Mouse (Mus musculus): ENCODE measurements around the gene Gimap5. TPM values are rescaled to one million over a fixed set of nuclear protein-coding genes. Genes with fewer than 3 reads are reported as not detected.
A peak's percentile ranks its signal among the peaks of the same experiment; 100 is the strongest.

Gene Gimap5
- polyA plus RNA-seq, 1 experiment from 2014 or later, result 0.71 TPM

DNA sequence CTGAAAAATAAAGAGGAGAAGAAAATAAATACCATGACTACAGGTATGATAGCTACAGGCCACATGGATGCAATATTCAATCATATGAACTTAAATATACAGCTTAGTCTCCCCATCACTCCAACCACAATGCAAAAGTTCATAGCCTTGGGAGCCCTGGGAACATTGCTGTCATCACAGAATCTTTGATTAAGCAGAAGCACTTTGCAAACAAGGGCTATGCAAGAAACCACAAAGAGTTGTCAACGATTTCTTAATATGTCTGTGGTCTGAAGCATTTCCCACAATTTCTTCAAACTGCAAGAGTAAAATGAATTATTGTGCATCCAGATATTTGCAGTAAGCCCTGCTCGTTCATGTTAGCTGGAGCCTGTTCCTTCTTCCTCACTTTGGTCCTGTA, 8.9 kb upstream of the Gimap5 start:
- 84% methylated on average over 2 of the region's 2 CpGs for WGBS
- H3K4me3 ChIP-seq (ENCODE audit: low read depth, low read length), result no peak overlapping the region
- no peak overlapping the region for H3K4me2 ChIP-seq (ENCODE audit: low read depth, low read length, severe bottlenecking)
- no peaks in the 10 kb centered on the region for H3K9me3 ChIP-seq (ENCODE audit: control insufficient read depth, low read length)
- H3K4me1 ChIP-seq (replicated peaks; ENCODE audit: control insufficient read depth, insufficient read depth, low read length), result no peaks in the 10 kb centered on the region
- no peaks in the 10 kb centered on the region for H3K36me3 ChIP-seq (ENCODE audit: control insufficient read depth, insufficient read depth, low read length)
- ATAC-seq (replicated peaks; ENCODE audit: low FRiP score) (no peak), DNase-seq (ENCODE audit: low spot score) (no peak)
- H3K27ac ChIP-seq (ENCODE audit: low read depth, low read length), result no peak overlapping the region
- no peak overlapping the region for H3K9ac ChIP-seq (ENCODE audit: low read length)
- H3K27me3 ChIP-seq (ENCODE audit: control insufficient read depth, insufficient read depth, low read length), result peaks cover 8% of the 10 kb centered on the region; the same call in 1 of the 2 replicates

- 86% methylated on average over 5 of the region's 5 CpGs for WGBS
- no peak for ATAC-seq (replicated peaks; ENCODE audit: low FRiP score)
- H3K36me3 ChIP-seq (ENCODE audit: control insufficient read depth, insufficient read depth, low read length), result no peaks in the 10 kb centered on the region
- peaks cover 14% of the 10 kb centered on the region for H3K27me3 ChIP-seq (ENCODE audit: control insufficient read depth, insufficient read depth, low read length)
- H3K27ac ChIP-seq (ENCODE audit: low read depth, low read length), result no peak overlapping the region
- no peaks in the 10 kb centered on the region for H3K9me3 ChIP-seq (ENCODE audit: control insufficient read depth, low read length)
- DNase-seq (ENCODE audit: low spot score), result no peak
- no peak overlapping the region for H3K9ac ChIP-seq (ENCODE audit: low read length)
- no peak overlapping the region for H3K4me3 ChIP-seq (ENCODE audit: low read depth, low read length)
- no peak overlapping the region for H3K4me2 ChIP-seq (ENCODE audit: low read depth, low read length, severe bottlenecking)
- no peaks in the 10 kb centered on the region for H3K4me1 ChIP-seq (replicated peaks; ENCODE audit: control insufficient read depth, insufficient read depth, low read length)
Measured at GRCm38 (mm10) chr6:48737688-48738087, 8.3 kb upstream of the Gimap5 start.

DNA sequence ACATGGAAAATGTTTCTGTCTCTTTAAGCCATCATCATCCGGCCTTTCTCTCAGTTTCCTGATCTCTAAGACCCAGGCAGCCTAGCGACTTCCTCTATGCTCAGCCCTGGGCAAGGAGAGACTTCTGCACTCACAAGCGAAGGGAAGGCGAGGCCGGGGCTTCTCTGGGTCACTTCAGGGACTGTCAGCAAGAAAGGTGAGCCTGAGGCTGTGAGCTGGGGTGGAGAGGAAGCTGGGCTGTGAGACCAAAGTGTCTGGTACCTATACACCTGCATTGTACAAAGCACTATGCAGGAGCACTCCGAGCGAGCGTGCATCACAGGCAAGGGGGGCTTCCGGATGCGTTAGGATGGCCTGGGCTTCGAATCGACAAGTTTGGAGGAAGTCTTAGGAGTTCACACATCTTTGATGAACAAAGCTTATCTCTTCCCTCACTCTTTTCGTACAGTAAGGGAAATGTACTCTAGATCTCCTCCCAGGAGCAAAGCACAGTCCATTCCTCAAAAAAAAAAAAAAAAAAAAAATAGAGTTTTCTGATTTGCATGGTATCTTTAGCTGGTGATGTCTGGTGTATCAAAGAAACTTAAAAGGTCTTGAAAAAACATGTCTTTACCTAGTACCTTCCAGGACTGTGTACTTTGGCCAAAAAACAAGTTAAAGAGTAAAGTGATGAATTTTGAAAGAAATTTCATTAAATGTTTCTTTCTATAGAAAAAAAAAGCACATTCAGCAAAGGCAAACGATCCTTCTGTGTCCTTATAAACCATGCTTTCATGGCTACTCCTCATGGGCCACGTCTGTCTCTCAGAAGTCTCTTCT, 6.8 kb upstream of the Gimap5 start, which contains the start of gene Gimap1:
Gimap1 (plus strand) TSS at position 94 of the 819 bp plus-strand sequence.
- Histone ChIP-seq H3K4me3 (ENCODE audit: low read depth, low read length) (no peak within 1 kb of the TSS), H3K27ac (ENCODE audit: low read depth, low read length) (no peak within 1 kb of the TSS), H3K27me3 (ENCODE audit: control insufficient read depth, insufficient read depth, low read length) (peaks cover 20% of the 10 kb centered on the region), H3K9me3 (ENCODE audit: control insufficient read depth, low read length) (no peaks in the 10 kb centered on the region), H3K4me1 (replicated peaks; ENCODE audit: control insufficient read depth, insufficient read depth, low read length) (no peaks in the 10 kb centered on the region), H3K36me3 (ENCODE audit: control insufficient read depth, insufficient read depth, low read length) (no peaks in the 10 kb centered on the region), H3K9ac (ENCODE audit: low read length) (no peak within 1 kb of the TSS), H3K4me2 (ENCODE audit: low read depth, low read length, severe bottlenecking) (no peak within 1 kb of the TSS)
- no peak for ATAC-seq (replicated peaks; ENCODE audit: low FRiP score)
- no peak for DNase-seq (ENCODE audit: low spot score)
- 83% methylated on average over 15 of the region's 15 CpGs for WGBS

GRCm38 (mm10) chr6:48739780-48740055, 6.3 kb upstream of the Gimap5 start:
- ATAC-seq (replicated peaks; ENCODE audit: low FRiP score) (no peak), DNase-seq (ENCODE audit: low spot score) (no peak)
- Histone ChIP-seq H3K9me3 (ENCODE audit: control insufficient read depth, low read length) (no peaks in the 10 kb centered on the region), H3K4me2 (ENCODE audit: low read depth, low read length, severe bottlenecking) (no peak overlapping the region), H3K36me3 (ENCODE audit: control insufficient read depth, insufficient read depth, low read length) (no peaks in the 10 kb centered on the region), H3K4me3 (ENCODE audit: low read depth, low read length) (no peak overlapping the region), H3K9ac (ENCODE audit: low read length) (no peak overlapping the region), H3K27me3 (ENCODE audit: control insufficient read depth, insufficient read depth, low read length) (peaks cover 21% of the 10 kb centered on the region), H3K4me1 (replicated peaks; ENCODE audit: control insufficient read depth, insufficient read depth, low read length) (no peaks in the 10 kb centered on the region), H3K27ac (ENCODE audit: low read depth, low read length) (no peak overlapping the region)
- 93% methylated on average over 3 of the region's 3 CpGs for WGBS

DNA sequence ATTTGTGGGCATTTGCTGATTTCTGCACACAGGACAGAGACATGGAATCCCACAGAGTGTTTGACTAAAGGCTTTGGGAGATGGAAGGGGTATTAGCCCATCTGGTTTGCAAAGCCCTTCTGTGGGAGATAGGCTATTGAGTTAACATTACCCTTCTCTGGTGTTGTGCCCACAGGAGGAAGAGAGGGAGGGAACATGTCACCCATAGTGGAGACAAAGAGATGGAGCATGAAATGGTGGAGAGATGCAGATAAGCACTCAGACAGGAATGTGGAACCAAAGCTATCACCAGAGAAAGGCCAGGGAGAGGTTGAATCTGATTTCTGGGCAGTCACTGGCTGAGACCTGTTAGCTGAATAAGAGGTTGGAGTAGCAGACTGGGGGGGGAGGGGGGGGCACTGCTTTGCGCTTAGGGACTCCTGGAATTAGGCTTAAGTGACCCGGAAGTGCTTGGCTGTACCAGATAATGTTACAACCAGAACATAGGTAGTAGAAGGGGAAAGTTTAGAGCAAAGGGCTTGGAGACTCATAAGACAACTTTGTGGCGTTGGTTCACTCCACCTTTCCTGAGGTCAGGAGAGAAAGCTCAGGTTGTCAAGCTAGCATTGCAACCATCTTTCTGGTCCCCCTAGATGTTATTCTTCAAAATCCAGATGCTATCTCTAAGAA, 5.4 kb upstream of the Gimap5 start:
- Histone ChIP-seq H3K27me3 (ENCODE audit: control insufficient read depth, insufficient read depth, low read length) (peaks cover 21% of the 10 kb centered on the region), H3K27ac (ENCODE audit: low read depth, low read length) (no peak overlapping the region), H3K4me3 (ENCODE audit: low read depth, low read length) (no peak overlapping the region), H3K36me3 (ENCODE audit: control insufficient read depth, insufficient read depth, low read length) (no peaks in the 10 kb centered on the region), H3K4me2 (ENCODE audit: low read depth, low read length, severe bottlenecking) (no peak overlapping the region), H3K9ac (ENCODE audit: low read length) (no peak overlapping the region), H3K9me3 (ENCODE audit: control insufficient read depth, low read length) (no peaks in the 10 kb centered on the region), H3K4me1 (replicated peaks; ENCODE audit: control insufficient read depth, insufficient read depth, low read length) (no peaks in the 10 kb centered on the region)
- WGBS, result 70% methylated on average over 3 of the region's 3 CpGs
- no peak for ATAC-seq (replicated peaks; ENCODE audit: low FRiP score)
- DNase-seq (ENCODE audit: low spot score), result no peak

DNA sequence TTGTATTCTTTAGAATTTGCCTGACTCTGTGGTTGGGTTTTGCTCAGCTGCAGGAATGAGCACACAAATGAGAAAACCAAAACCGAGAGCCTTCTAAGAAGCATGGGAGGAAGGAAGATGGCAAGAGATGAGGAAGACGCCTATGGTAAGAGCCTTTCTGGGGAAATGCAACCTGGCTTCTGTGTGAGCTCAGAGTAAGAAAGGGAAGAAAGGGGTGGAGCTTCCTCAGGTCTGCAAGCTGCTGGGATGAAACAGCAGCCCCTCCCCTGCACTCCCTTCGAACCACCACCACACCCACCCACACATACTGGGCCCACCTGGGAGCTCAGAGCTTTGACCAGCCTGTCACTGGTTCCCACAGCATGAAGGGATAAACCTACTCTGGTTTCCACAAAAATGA, 4.7 kb upstream of the Gimap5 start:
- no peak overlapping the region for H3K27ac ChIP-seq (ENCODE audit: low read depth, low read length)
- no peaks in the 10 kb centered on the region for H3K9me3 ChIP-seq (ENCODE audit: control insufficient read depth, low read length)
- H3K36me3 ChIP-seq (ENCODE audit: control insufficient read depth, insufficient read depth, low read length), result no peaks in the 10 kb centered on the region
- H3K4me2 ChIP-seq (ENCODE audit: low read depth, low read length, severe bottlenecking), result no peak overlapping the region
- ATAC-seq (replicated peaks; ENCODE audit: low FRiP score) (no peak), DNase-seq (ENCODE audit: low spot score) (no peak)
- 29% methylated on average over 3 of the region's 3 CpGs for WGBS
- H3K27me3 ChIP-seq (ENCODE audit: control insufficient read depth, insufficient read depth, low read length), result peaks cover 21% of the 10 kb centered on the region
- no peak overlapping the region for H3K9ac ChIP-seq (ENCODE audit: low read length)
- no peaks in the 10 kb centered on the region for H3K4me1 ChIP-seq (replicated peaks; ENCODE audit: control insufficient read depth, insufficient read depth, low read length)
- H3K4me3 ChIP-seq (ENCODE audit: low read depth, low read length), result no peak overlapping the region

- H3K4me2 ChIP-seq (ENCODE audit: low read depth, low read length, severe bottlenecking), result no peak overlapping the region
- 46% methylated on average over 9 of the region's 9 CpGs for WGBS
- no peak overlapping the region for H3K4me3 ChIP-seq (ENCODE audit: low read depth, low read length)
- no peak overlapping the region for H3K9ac ChIP-seq (ENCODE audit: low read length)
- ATAC-seq (replicated peaks; ENCODE audit: low FRiP score), result no peak
- peaks cover 21% of the 10 kb centered on the region for H3K27me3 ChIP-seq (ENCODE audit: control insufficient read depth, insufficient read depth, low read length)
- no peaks in the 10 kb centered on the region for H3K9me3 ChIP-seq (ENCODE audit: control insufficient read depth, low read length)
- DNase-seq (ENCODE audit: low spot score), result no peak
- H3K36me3 ChIP-seq (ENCODE audit: control insufficient read depth, insufficient read depth, low read length), result no peaks in the 10 kb centered on the region
- no peak overlapping the region for H3K27ac ChIP-seq (ENCODE audit: low read depth, low read length)
- H3K4me1 ChIP-seq (replicated peaks; ENCODE audit: control insufficient read depth, insufficient read depth, low read length), result no peaks in the 10 kb centered on the region
Measured at GRCm38 (mm10) chr6:48741711-48742206, 4.2 kb upstream of the Gimap5 start.

GRCm38 (mm10) chr6:48742422-48743351, 3.3 kb upstream of the Gimap5 start:
- Histone ChIP-seq H3K9me3 (ENCODE audit: control insufficient read depth, low read length) (no peaks in the 10 kb centered on the region), H3K4me3 (ENCODE audit: low read depth, low read length) (peak overlapping the region; percentile 40), H3K4me1 (replicated peaks; ENCODE audit: control insufficient read depth, insufficient read depth, low read length) (no peaks in the 10 kb centered on the region), H3K36me3 (ENCODE audit: control insufficient read depth, insufficient read depth, low read length) (no peaks in the 10 kb centered on the region), H3K4me2 (ENCODE audit: low read depth, low read length, severe bottlenecking) (peak overlapping the region; percentile 61), H3K27ac (ENCODE audit: low read depth, low read length) (no peak overlapping the region), H3K27me3 (ENCODE audit: control insufficient read depth, insufficient read depth, low read length) (peaks cover 21% of the 10 kb centered on the region), H3K9ac (ENCODE audit: low read length) (no peak overlapping the region)
- DNase-seq (ENCODE audit: low spot score) (peak; percentile 62), ATAC-seq (replicated peaks; ENCODE audit: low FRiP score) (no peak)
- WGBS, result 2% methylated on average over 51 of the region's 52 CpGs

All from forebrain, embryonic 11.5 days (tissue).